Mouse (Mus musculus) lung, postnatal 4 days (tissue): Measurements from ENCODE around the gene Prlhr.

Experiments used
- DNase-seq, 2 experiments: peaks; one replicate each; pipeline ENCODE4 v3.0.0; 2021

Prlhr gene

GRCm38 (mm10) chr19:60417611-60418010 is 50.5 kb downstream of the Prlhr start:
- no peak for DNase-seq
